Mouse (Mus musculus) heart, postnatal 0 days (tissue): ENCODE data around the gene Fam98a.

Source experiments
- CTCF ChIP-seq: IDR thresholded peaks from 2 replicates; pipeline ENCODE4 v1.5.1; 2016; ENCODE audit warnings: antibody characterized with exemption, control low read depth, low read depth
- EP300 ChIP-seq: IDR thresholded peaks from 2 replicates; pipeline ENCODE4 v1.6.1; 2016; ENCODE audit warnings: antibody characterized with exemption, low read depth

- TF ChIP-seq CTCF (no peak), EP300 (no peak)
Measured at GRCm38 (mm10) chr17:75538431-75538830, 13.3 kb downstream of the Fam98a start.
